Mouse (Mus musculus) liver, embryonic 11.5 days (tissue): ENCODE results near the gene Slc17a3. TPM values are rescaled to one million over a fixed set of nuclear protein-coding genes. Genes with fewer than 3 reads are reported as not detected.

Source experiments
- ATAC-seq: fragments of 200-750 bp; cut with Nextera tagmentation; replicated peaks from 2 replicates; pipeline ENCODE4 v1.8.0; 2017; ENCODE audit warnings: moderate number of reproducible peaks, mild to moderate bottlenecking, moderate TSS enrichment, moderate library complexity; ENCODE audit not compliant: low FRiP score
- DNase-seq: peaks from one replicate; pipeline ENCODE4 v3.0.0-alpha.2; 2017; ENCODE audit warnings: low spot score
- H3K27ac ChIP-seq: fragments of 300-500 bp; sonication (generic); 2 replicates; pipeline ENCODE4 v1.5.1; 2014; ENCODE audit warnings: mild to moderate bottlenecking, low read depth, low read length, control low read depth
- H3K27me3 ChIP-seq: fragments of 300-500 bp; sonication (generic); replicated peaks from 2 replicates; pipeline ENCODE4 v1.6.1; 2014; ENCODE audit warnings: low read length, mixed read lengths; ENCODE audit not compliant: control insufficient read depth, insufficient read depth
- H3K36me3 ChIP-seq: fragments of 300-500 bp; sonication (generic); 2 replicates; pipeline ENCODE4 v1.6.1; 2014; ENCODE audit warnings: mild to moderate bottlenecking, low read length, moderate library complexity, mixed read lengths; ENCODE audit not compliant: control insufficient read depth, insufficient read depth
- H3K4me1 ChIP-seq: fragments of 300-500 bp; sonication (generic); replicated peaks from 2 replicates; pipeline ENCODE4 v1.6.1; 2014; ENCODE audit warnings: low read length, mixed read lengths; ENCODE audit not compliant: control insufficient read depth, insufficient read depth
- H3K4me2 ChIP-seq: fragments of 300-500 bp; sonication (generic); 2 replicates; pipeline ENCODE4 v1.6.1; 2014; ENCODE audit warnings: mild to moderate bottlenecking, control low read depth, moderate library complexity
- H3K4me3 ChIP-seq: fragments of 300-500 bp; sonication (generic); 2 replicates; pipeline ENCODE4 v1.5.1; 2014; ENCODE audit warnings: low read depth, low read length, control low read depth
- H3K9ac ChIP-seq: fragments of 300-500 bp; sonication (generic); 2 replicates; pipeline ENCODE4 v1.6.1; 2014; ENCODE audit warnings: low read depth, low read length, control low read depth
- H3K9me3 ChIP-seq: fragments of 300-500 bp; sonication (generic); 2 replicates; pipeline ENCODE4 v1.6.1; 2016; ENCODE audit warnings: low read length, inconsistent platforms, mixed read lengths; ENCODE audit not compliant: control insufficient read depth
- WGBS: fragments of 180-500 bp; shearing (Covaris S2); extraction: QIAGEN DNeasy Blood & Tissue Kit; methylation state at CpG from one replicate; pipeline ENCODE4 v1.1.7; 2014; 5-methylcytosine and 5-hydroxymethylcytosine counted together
- polyA plus RNA-seq: library from polyadenylated mRNA; unstranded; fragments of >200 nt; fragmentation: Nextera tagmentation; extraction: Ambion mirVana; gene quantifications from 2 replicates; pipeline ENCODE4 v1.2.1, GENCODE M21; 2014

Slc17a3 gene
- polyA plus RNA-seq, 1 experiment from 2014 or later = 0.36 TPM

DNA sequence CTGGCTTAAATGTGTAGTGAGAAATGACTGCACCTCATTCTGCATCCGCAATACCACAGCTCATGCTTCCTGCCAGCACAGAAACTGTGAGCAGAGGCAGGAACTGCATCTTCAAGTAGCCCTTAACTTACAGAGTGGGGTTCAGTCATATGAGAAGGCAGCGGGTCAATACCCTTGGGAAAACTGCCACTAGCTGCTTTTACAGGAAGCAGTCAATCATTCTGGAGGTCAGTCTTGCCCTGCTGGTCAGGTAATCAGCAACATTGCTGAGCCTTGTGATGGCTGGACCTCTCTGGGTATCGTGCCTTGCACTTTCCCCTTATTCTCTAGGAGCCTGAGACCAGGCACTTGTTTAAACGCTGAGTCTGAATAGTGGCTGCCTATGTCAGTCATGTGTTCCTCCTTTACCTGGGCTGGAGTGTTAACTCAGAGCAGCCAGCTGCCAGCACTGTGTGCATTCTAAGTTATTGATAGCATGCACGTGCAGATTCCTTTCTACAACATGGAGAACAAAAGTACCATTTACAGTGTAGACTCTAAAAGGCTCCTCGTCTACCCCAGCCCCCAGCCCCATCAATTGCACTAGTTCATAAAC is 49.9 kb downstream of the Slc17a3 start:
- ATAC-seq = no peak
- Histone ChIP-seq H3K4me1 (no peaks in the 10 kb centered on the region), H3K9me3 (no peaks in the 10 kb centered on the region), H3K4me2 (no peak overlapping the region), H3K27me3 (no peaks in the 10 kb centered on the region), H3K9ac (no peak overlapping the region), H3K27ac (no peak overlapping the region), H3K4me3 (no peak overlapping the region), H3K36me3 (no peaks in the 10 kb centered on the region)
- DNase-seq = no peak
- 67% methylated on average over 6 of the region's 6 CpGs for WGBS

DNA sequence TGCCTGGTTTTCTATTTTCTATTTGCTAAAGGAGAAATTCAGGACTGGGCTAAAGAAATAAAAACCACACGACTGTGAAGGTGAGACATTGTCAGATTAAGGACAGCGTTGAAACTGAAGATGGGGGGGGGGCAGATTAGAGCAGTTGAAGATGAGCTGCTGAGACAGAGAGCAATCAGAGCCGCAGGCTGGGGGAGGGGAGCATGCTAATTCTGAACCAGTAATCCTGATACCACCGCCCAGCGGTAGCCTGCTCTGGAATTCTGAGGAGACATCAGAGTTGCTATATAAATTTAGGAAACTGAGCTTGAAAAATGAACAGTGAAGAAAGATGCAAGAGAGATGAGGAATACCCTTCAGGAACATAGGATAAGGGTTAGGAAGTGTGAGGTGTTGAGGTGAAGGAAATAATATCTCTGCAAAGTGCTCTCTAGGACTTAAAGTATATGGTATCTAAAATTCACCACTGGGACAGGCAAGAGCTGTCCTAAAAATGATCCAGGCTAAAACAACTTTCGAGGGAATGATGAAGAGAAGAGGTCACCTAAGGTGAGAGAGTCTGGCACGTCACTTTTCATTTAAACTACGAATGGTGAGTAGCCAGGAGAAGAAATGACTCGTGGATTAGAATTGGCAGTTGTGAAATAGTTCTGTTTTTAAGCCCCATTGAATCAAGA is 53.5 kb downstream of the Slc17a3 start:
- Histone ChIP-seq H3K36me3 (no peaks in the 10 kb centered on the region), H3K4me3 (no peak overlapping the region), H3K9me3 (no peaks in the 10 kb centered on the region), H3K27ac (no peak overlapping the region), H3K4me1 (no peaks in the 10 kb centered on the region), H3K27me3 (no peaks in the 10 kb centered on the region), H3K4me2 (no peak overlapping the region), H3K9ac (no peak overlapping the region)
- 42% methylated on average over 9 of the region's 9 CpGs for WGBS
- ATAC-seq = no peak
- DNase-seq = no peak

DNA sequence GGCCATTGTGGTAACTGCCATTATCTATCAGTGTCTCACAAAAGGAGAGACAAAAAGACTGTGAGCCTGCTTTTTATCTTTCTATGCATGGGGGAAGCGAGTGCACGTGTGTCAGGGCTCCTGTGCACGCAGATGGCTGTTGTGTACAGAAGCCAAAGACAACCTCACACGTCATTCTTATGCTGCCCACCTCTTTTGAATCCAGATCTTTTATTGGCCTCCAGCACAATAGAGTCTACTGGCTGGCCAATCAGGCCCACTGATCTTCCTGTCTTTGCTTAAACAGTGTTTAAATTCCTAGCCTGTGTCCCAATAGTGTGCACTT is 54.0 kb downstream of the Slc17a3 start:
- no peak overlapping the region for H3K4me3 ChIP-seq
- H3K9ac ChIP-seq = no peak overlapping the region
- DNase-seq = no peak
- H3K4me1 ChIP-seq = no peaks in the 10 kb centered on the region
- no peaks in the 10 kb centered on the region for H3K36me3 ChIP-seq
- H3K9me3 ChIP-seq = no peaks in the 10 kb centered on the region
- WGBS = 37% methylated on average over 4 of the region's 4 CpGs
- no peak overlapping the region for H3K4me2 ChIP-seq
- H3K27me3 ChIP-seq = no peaks in the 10 kb centered on the region
- no peak for ATAC-seq
- no peak overlapping the region for H3K27ac ChIP-seq

DNA sequence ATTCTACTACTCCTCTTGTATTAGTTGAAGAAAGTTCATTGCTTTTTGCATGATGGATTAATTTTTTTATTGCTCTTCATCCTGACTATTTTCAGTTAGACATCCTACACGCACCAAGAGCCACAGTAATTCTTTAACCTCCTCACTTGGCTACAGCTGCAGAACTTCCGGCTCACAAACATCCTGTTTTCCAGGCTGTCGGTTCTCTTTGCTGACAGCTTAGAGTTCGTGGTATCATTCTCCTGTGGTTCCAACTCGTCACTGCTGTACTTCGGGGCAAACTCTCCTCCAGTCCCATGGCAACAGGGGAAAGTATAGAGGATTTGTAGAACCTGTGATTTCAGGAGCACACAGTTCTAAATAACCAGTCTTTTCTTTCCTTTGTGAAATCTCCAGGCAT is 59.0 kb downstream of the Slc17a3 start:
- H3K4me3 ChIP-seq = no peak overlapping the region
- H3K36me3 ChIP-seq = no peaks in the 10 kb centered on the region
- H3K27ac ChIP-seq = no peak overlapping the region
- ATAC-seq (no peak), DNase-seq (no peak)
- no peaks in the 10 kb centered on the region for H3K9me3 ChIP-seq
- H3K9ac ChIP-seq = no peak overlapping the region
- H3K4me2 ChIP-seq = no peak overlapping the region
- H3K27me3 ChIP-seq = no peaks in the 10 kb centered on the region
- H3K4me1 ChIP-seq = no peaks in the 10 kb centered on the region
- 29% methylated on average over 6 of the region's 6 CpGs for WGBS

DNA sequence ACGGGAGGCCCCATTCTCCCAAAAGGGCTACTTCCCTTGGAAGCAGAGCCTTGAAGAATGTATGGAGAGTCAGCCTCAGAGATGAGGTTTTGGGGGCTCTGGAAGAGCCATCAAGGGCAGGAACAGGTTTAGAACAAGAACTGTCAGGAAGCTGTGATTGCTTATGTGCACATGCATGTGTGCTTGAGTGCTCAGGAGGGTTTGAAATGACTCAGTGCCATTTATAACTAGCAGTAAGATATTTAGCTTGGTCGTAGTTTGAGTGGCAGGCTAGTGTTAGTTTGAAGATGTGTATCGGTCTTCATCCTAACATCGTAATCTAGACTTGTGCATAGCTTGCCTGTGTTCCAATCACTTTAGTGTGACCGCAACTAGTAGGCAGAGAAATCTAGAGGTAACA is 67.7 kb downstream of the Slc17a3 start:
- H3K4me3 ChIP-seq = no peak overlapping the region
- H3K9me3 ChIP-seq = no peaks in the 10 kb centered on the region
- H3K36me3 ChIP-seq = no peaks in the 10 kb centered on the region
- no peaks in the 10 kb centered on the region for H3K27me3 ChIP-seq
- H3K4me1 ChIP-seq = peaks cover 11% of the 10 kb centered on the region; the same call in 1 of the 2 replicates
- H3K9ac ChIP-seq = no peak overlapping the region
- WGBS = 84% methylated on average over 5 of the region's 5 CpGs
- H3K27ac ChIP-seq = no peak overlapping the region
- DNase-seq (no peak), ATAC-seq (no peak)
- no peak overlapping the region for H3K4me2 ChIP-seq

DNA sequence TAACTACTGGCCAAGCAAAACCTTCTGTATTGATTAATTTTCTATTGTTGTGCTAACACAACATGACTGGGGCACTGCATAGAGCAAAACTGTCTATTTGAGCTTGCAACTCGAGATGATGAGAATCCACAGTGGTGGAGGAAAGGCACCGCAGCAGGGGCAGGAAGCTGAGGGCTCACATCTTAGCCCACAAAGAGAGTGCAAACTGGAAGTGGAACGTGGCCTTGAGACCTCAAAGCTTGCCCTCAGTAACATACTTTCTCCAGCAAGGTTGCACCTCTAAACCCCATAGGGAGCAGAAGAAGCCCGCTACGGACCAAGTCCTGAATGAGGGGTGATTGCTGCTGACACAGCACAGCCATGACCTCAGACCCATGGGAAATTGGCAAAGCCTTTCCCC is 70.9 kb downstream of the Slc17a3 start:
- H3K4me2 ChIP-seq = no peak overlapping the region
- 56% methylated on average over 5 of the region's 5 CpGs for WGBS

More for the DNA sequence above, 70.9 kb downstream of the Slc17a3 start:
- Histone ChIP-seq H3K9me3 (no peaks in the 10 kb centered on the region), H3K27me3 (no peaks in the 10 kb centered on the region), H3K9ac (no peak overlapping the region), H3K4me1 (peaks cover 32% of the 10 kb centered on the region), H3K4me3 (no peak overlapping the region), H3K36me3 (no peaks in the 10 kb centered on the region), H3K27ac (no peak overlapping the region)
- DNase-seq (no peak), ATAC-seq (no peak)

Other genes with a start within 250 kb of the Slc17a3 start
- gene Hist1h2be, start 218.3 kb upstream of the Slc17a3 start, polyA plus RNA-seq = 4.4 TPM in 2 replicates
- 17.5 and 21.2 TPM in 2 replicates for gene Hist1h1e, start 216.9 kb upstream of the Slc17a3 start, polyA plus RNA-seq
- gene Hist1h2ac, start 155.5 kb upstream of the Slc17a3 start, polyA plus RNA-seq = 0.79 and 1.5 TPM in 2 replicates
- 31.9 and 35.7 TPM in 2 replicates for gene Hist1h2bc, start 155.2 kb upstream of the Slc17a3 start, polyA plus RNA-seq
- gene Hist1h1t, start 143.6 kb upstream of the Slc17a3 start, polyA plus RNA-seq = not detected in 2 replicates
- 5.1 and 5.2 TPM in 2 replicates for gene Hist1h4c, start 141.0 kb upstream of the Slc17a3 start, polyA plus RNA-seq
- 6.1 and 7.2 TPM in 2 replicates for gene Hfe, start 128.6 kb upstream of the Slc17a3 start, polyA plus RNA-seq
- gene Hist1h1c, start 100.6 kb upstream of the Slc17a3 start, polyA plus RNA-seq = 24.2 and 25.8 TPM in 2 replicates
- gene Hist1h3c, start 93.8 kb upstream of the Slc17a3 start, polyA plus RNA-seq = 6.1 and 6.7 TPM in 2 replicates
- gene Hist1h2bb, start 92.7 kb upstream of the Slc17a3 start, polyA plus RNA-seq = 3.1 and 4.6 TPM in 2 replicates
- 38.5 and 42.1 TPM in 2 replicates for gene Hist1h2ab, start 88.3 kb upstream of the Slc17a3 start, polyA plus RNA-seq
- gene Hist1h3b, start 87.2 kb upstream of the Slc17a3 start, polyA plus RNA-seq = 5.5 and 8.3 TPM in 2 replicates
- 4.0 TPM in 2 replicates for gene Hist1h4b, start 82.4 kb upstream of the Slc17a3 start, polyA plus RNA-seq
- 0.57 TPM in 1 of 2 replicates, not detected in the other for gene Hist1h4a, start 78.2 kb upstream of the Slc17a3 start, polyA plus RNA-seq
- gene Hist1h3a, start 77.0 kb upstream of the Slc17a3 start, polyA plus RNA-seq = 4.2 and 8.8 TPM in 2 replicates
- 2.8 and 3.9 TPM in 2 replicates for gene Hist1h1a, start 75.8 kb upstream of the Slc17a3 start, polyA plus RNA-seq
- not detected in 2 replicates for gene Trim38, start 69.5 kb upstream of the Slc17a3 start, polyA plus RNA-seq
- gene Slc17a2, start 32.4 kb upstream of the Slc17a3 start, polyA plus RNA-seq = 0.26 and 0.56 TPM in 2 replicates
- gene Slc17a1, start 28.3 kb downstream of the Slc17a3 start, polyA plus RNA-seq = not detected in 2 replicates
- gene Slc17a4, start 75.6 kb downstream of the Slc17a3 start, polyA plus RNA-seq = 0.06 TPM in 1 of 2 replicates, not detected in the other
- not detected in 2 replicates for gene Hist1h2ba, start 94.7 kb downstream of the Slc17a3 start, polyA plus RNA-seq
- not detected in 2 replicates for gene Hist1h2aa, start 95.0 kb downstream of the Slc17a3 start, polyA plus RNA-seq
- gene Scgn, start 151.8 kb downstream of the Slc17a3 start, polyA plus RNA-seq = 0.21 TPM in 1 of 2 replicates, not detected in the other